Mouse (Mus musculus): Measurements from ENCODE around the gene 4930539E08Rik. TPM values are rescaled to one million over a fixed set of nuclear protein-coding genes. Genes with fewer than 3 reads are reported as not detected.

Gene 4930539E08Rik
- polyA plus RNA-seq, 1 experiment from 2014 or later = 0.02 TPM

- Histone ChIP-seq H3K27me3 (ENCODE audit: poor library complexity, severe bottlenecking) (no peaks in the 10 kb centered on the region), H3K36me3 (replicated peaks) (no peaks in the 10 kb centered on the region), H3K9me3 (no peaks in the 10 kb centered on the region), H3K27ac (no peak overlapping the region), H3K4me1 (peaks cover 24% of the 10 kb centered on the region), H3K4me3 (no peak overlapping the region)
- WGBS = 87% methylated on average over 8 of the region's 8 CpGs
- DNase-seq (ENCODE audit: extremely low spot score, low spot score) = no peak
Measured at GRCm38 (mm10) chr17:28924957-28925595, 10.0 kb upstream of the 4930539E08Rik start.

GRCm38 (mm10) chr17:28922096-28922495, 7.0 kb upstream of the 4930539E08Rik start:
- Histone ChIP-seq H3K27me3 (ENCODE audit: poor library complexity, severe bottlenecking) (no peaks in the 10 kb centered on the region), H3K36me3 (replicated peaks) (no peaks in the 10 kb centered on the region), H3K4me1 (peaks cover 24% of the 10 kb centered on the region), H3K27ac (no peak overlapping the region), H3K4me3 (no peak overlapping the region), H3K9me3 (no peaks in the 10 kb centered on the region)
- 71% methylated on average over 6 of the region's 6 CpGs for WGBS
- no peak for DNase-seq (ENCODE audit: extremely low spot score, low spot score)

- Histone ChIP-seq H3K27me3 (ENCODE audit: poor library complexity, severe bottlenecking) (no peaks in the 10 kb centered on the region), H3K9me3 (no peaks in the 10 kb centered on the region), H3K4me1 (peaks cover 22% of the 10 kb centered on the region), H3K27ac (no peak overlapping the region), H3K36me3 (replicated peaks) (no peaks in the 10 kb centered on the region), H3K4me3 (no peak overlapping the region)
- DNase-seq (ENCODE audit: extremely low spot score, low spot score) = no peak
- 81% methylated on average over 8 of the region's 8 CpGs for WGBS
Measured at GRCm38 (mm10) chr17:28921086-28921485, 6.0 kb upstream of the 4930539E08Rik start.

- Histone ChIP-seq H3K4me3 (no peak overlapping the region), H3K9me3 (no peaks in the 10 kb centered on the region), H3K36me3 (replicated peaks) (no peaks in the 10 kb centered on the region), H3K27me3 (ENCODE audit: poor library complexity, severe bottlenecking) (no peaks in the 10 kb centered on the region), H3K27ac (no peak overlapping the region), H3K4me1 (0 out of 2 replicates have a peak, but pooled peaks cover 5% of the 10 kb centered on the region)
- DNase-seq (ENCODE audit: extremely low spot score, low spot score) = no peak
- 97% methylated on average over 1 of the region's 1 CpGs for WGBS
Measured at GRCm38 (mm10) chr17:28916520-28916919, 1.4 kb upstream of the 4930539E08Rik start.

GRCm38 (mm10) chr17:28913940-28914339, 1.2 kb downstream of the 4930539E08Rik start:
- Histone ChIP-seq H3K36me3 (replicated peaks) (no peaks in the 10 kb centered on the region), H3K4me1 (peaks cover 10% of the 10 kb centered on the region), H3K9me3 (no peaks in the 10 kb centered on the region), H3K4me3 (no peak overlapping the region), H3K27ac (no peak overlapping the region), H3K27me3 (ENCODE audit: poor library complexity, severe bottlenecking) (peaks cover 17% of the 10 kb centered on the region)
- DNase-seq (ENCODE audit: extremely low spot score, low spot score) = no peak
- 87% methylated on average over 6 of the region's 6 CpGs for WGBS

GRCm38 (mm10) chr17:28913200-28913599, 1.9 kb downstream of the 4930539E08Rik start:
- Histone ChIP-seq H3K27ac (no peak overlapping the region), H3K36me3 (replicated peaks) (no peaks in the 10 kb centered on the region), H3K27me3 (ENCODE audit: poor library complexity, severe bottlenecking) (peaks cover 25% of the 10 kb centered on the region), H3K9me3 (no peaks in the 10 kb centered on the region), H3K4me1 (peaks cover 15% of the 10 kb centered on the region), H3K4me3 (no peak overlapping the region)
- no peak for DNase-seq (ENCODE audit: extremely low spot score, low spot score)
- WGBS = 80% methylated on average over 5 of the region's 5 CpGs

- peaks cover 22% of the 10 kb centered on the region for H3K4me1 ChIP-seq
- no peaks in the 10 kb centered on the region for H3K9me3 ChIP-seq
- H3K4me3 ChIP-seq = peak overlapping the region; percentile 48; the same call in 1 of the 2 replicates
- H3K27me3 ChIP-seq (ENCODE audit: poor library complexity, severe bottlenecking) = peaks cover 39% of the 10 kb centered on the region
- no peak for DNase-seq (ENCODE audit: extremely low spot score, low spot score)
- WGBS = 14% methylated on average over 7 of the region's 7 CpGs
- H3K36me3 ChIP-seq (replicated peaks) = no peaks in the 10 kb centered on the region
- H3K27ac ChIP-seq = no peak overlapping the region
Measured at GRCm38 (mm10) chr17:28910139-28910538, 5.0 kb downstream of the 4930539E08Rik start.

- H3K27me3 ChIP-seq (ENCODE audit: poor library complexity, severe bottlenecking) = peaks cover 40% of the 10 kb centered on the region
- 7% methylated on average over 29 of the region's 29 CpGs for WGBS
- H3K36me3 ChIP-seq (replicated peaks) = no peaks in the 10 kb centered on the region
- peak overlapping the region; percentile 48 for H3K4me3 ChIP-seq
- no peaks in the 10 kb centered on the region for H3K9me3 ChIP-seq
- DNase-seq (ENCODE audit: extremely low spot score, low spot score) = peak; percentile 60
- peak overlapping the region; percentile 56; the same call in 1 of the 2 replicates for H3K27ac ChIP-seq
- H3K4me1 ChIP-seq = peaks cover 30% of the 10 kb centered on the region
Measured at GRCm38 (mm10) chr17:28909252-28909941, 5.7 kb downstream of the 4930539E08Rik start.

GRCm38 (mm10) chr17:28907959-28908358, 7.2 kb downstream of the 4930539E08Rik start:
- Histone ChIP-seq H3K27ac (no peak overlapping the region), H3K4me3 (no peak overlapping the region), H3K4me1 (peaks cover 31% of the 10 kb centered on the region), H3K27me3 (ENCODE audit: poor library complexity, severe bottlenecking) (peaks cover 40% of the 10 kb centered on the region), H3K36me3 (replicated peaks) (no peaks in the 10 kb centered on the region), H3K9me3 (no peaks in the 10 kb centered on the region)
- DNase-seq (ENCODE audit: extremely low spot score, low spot score) = no peak
- 87% methylated on average over 7 of the region's 7 CpGs for WGBS

GRCm38 (mm10) chr17:28905377-28905916, 9.7 kb downstream of the 4930539E08Rik start:
- DNase-seq (ENCODE audit: extremely low spot score, low spot score) = no peak
- 65% methylated on average over 13 of the region's 13 CpGs for WGBS
- no peaks in the 10 kb centered on the region for H3K9me3 ChIP-seq
- H3K36me3 ChIP-seq (replicated peaks) = no peaks in the 10 kb centered on the region
- H3K4me1 ChIP-seq = peaks cover 31% of the 10 kb centered on the region
- peaks cover 38% of the 10 kb centered on the region for H3K27me3 ChIP-seq (ENCODE audit: poor library complexity, severe bottlenecking)
- H3K4me3 ChIP-seq = no peak overlapping the region
- H3K27ac ChIP-seq = no peak overlapping the region; the same call in 1 of the 2 replicates

- peak overlapping the region; percentile 22; the same call in 1 of the 2 replicates for H3K27ac ChIP-seq
- 36% methylated on average over 23 of the region's 23 CpGs for WGBS
- peak; percentile 71 for DNase-seq (ENCODE audit: extremely low spot score, low spot score)
- H3K36me3 ChIP-seq (replicated peaks) = no peaks in the 10 kb centered on the region
- H3K27me3 ChIP-seq (ENCODE audit: poor library complexity, severe bottlenecking) = peaks cover 31% of the 10 kb centered on the region
- H3K4me1 ChIP-seq = peaks cover 29% of the 10 kb centered on the region
- no peaks in the 10 kb centered on the region for H3K9me3 ChIP-seq
- no peak overlapping the region for H3K4me3 ChIP-seq
Measured at GRCm38 (mm10) chr17:28904546-28905376, 10.4 kb downstream of the 4930539E08Rik start.

- no peak for DNase-seq (ENCODE audit: extremely low spot score, low spot score)
- 73% methylated on average over 4 of the region's 4 CpGs for WGBS
- H3K4me1 ChIP-seq = peaks cover 29% of the 10 kb centered on the region
Measured at GRCm38 (mm10) chr17:28901559-28901958, 13.6 kb downstream of the 4930539E08Rik start.

More at GRCm38 (mm10) chr17:28901559-28901958, 13.6 kb downstream of the 4930539E08Rik start:
- no peak overlapping the region for H3K27ac ChIP-seq
- H3K27me3 ChIP-seq (ENCODE audit: poor library complexity, severe bottlenecking) = peaks cover 11% of the 10 kb centered on the region
- H3K9me3 ChIP-seq = no peaks in the 10 kb centered on the region
- no peaks in the 10 kb centered on the region for H3K36me3 ChIP-seq (replicated peaks)
- no peak overlapping the region for H3K4me3 ChIP-seq

Data from forebrain, embryonic 10.5 days (tissue).